Mouse (Mus musculus) layer of hippocampus, adult 8-10 months (tissue): ENCODE results near the gene Gm21860. TPM values are rescaled to one million over a fixed set of nuclear protein-coding genes. Genes with fewer than 3 reads are reported as not detected.

ENCODE experiments used
- total RNA-seq, 4 experiments: library from RNA; stranded (reverse); gene quantifications; 2 replicates each; pipeline ENCODE4 v1.2.4; 2022

The Gm21860 gene
- total RNA-seq, 4 experiments from 2014 or later: not detected

Other genes starting within 250 kb of the Gm21860 start
- gene Gm47283, start 29.9 kb upstream of the Gm21860 start, total RNA-seq: not detected
- not detected for gene Gm21748, start 84.4 kb upstream of the Gm21860 start, total RNA-seq